Mouse (Mus musculus): Measurements from ENCODE around the gene Med27. TPM values are rescaled to one million over a fixed set of nuclear protein-coding genes. Genes with fewer than 3 reads are reported as not detected.
A peak's percentile ranks its signal among the peaks of the same experiment; 100 is the strongest.

Gene Med27
- polyA plus RNA-seq, 1 experiment from 2014 or later = 65.9 TPM

DNA sequence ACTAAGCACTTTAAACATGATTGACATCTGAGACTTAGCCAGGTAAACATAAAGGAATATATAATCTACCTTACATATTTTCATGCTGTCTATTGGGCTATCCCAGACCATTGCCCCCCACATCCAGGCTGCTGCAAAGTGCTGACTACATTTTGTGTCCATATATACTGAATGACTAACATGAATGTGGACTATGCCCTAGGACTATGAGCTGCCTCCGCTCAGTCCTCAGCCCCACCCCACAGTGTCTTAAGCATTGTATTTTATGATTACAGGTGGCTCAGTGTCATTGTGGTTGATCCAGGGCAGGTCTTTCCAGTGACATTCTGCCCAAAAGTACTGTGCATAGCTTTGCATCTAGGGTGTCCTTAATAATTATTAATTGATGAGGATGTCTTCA is 8.2 kb upstream of the Med27 start:
- no peak for ATAC-seq (replicated peaks; ENCODE audit: low FRiP score)
- 94% methylated on average over 1 of the region's 1 CpGs for WGBS
- H3K9ac ChIP-seq (ENCODE audit: low read length) = no peak overlapping the region

DNA sequence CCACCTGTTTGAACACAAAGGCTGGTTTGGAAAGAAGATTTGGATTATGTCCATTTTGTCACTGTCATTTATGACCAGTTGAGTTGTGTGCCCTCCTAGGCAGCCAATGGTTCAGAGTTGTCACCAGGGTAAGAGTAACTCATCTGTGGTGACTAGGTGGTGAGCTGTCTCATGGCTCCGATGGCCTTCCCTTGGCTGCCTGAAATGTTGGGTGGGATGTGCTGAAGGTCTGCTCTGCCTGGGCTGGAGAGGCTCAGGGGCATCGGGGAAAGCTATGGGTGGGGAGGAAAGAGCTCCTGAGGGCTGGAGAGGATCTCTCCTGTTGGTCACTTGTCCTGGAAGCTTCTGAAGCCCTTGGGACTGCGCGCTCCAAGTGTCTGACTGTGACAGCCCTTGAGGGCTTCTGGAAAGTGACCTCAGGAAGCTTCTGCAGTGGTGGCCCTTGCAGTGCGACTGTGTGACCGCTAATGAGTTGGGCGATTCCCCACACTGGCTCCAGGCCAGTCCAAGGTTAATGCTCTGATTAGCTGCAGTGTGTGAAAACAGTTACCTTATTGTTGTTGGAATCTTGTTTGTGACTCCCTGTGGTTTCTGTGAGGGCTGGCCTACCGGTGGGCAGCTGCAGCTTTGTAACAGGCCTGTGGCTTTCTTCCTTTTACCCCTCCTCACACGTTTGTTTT is 12.2 kb downstream of the Med27 start:
- ATAC-seq (replicated peaks; ENCODE audit: low FRiP score) = no peak
- WGBS = 40% methylated on average over 9 of the region's 9 CpGs
- DNase-seq (ENCODE audit: low spot score) = peak; percentile 52

More for the DNA sequence above, 8.2 kb upstream of the Med27 start:
- no peak overlapping the region for H3K27ac ChIP-seq (ENCODE audit: low read depth, low read length)
- H3K4me2 ChIP-seq (ENCODE audit: low read depth, low read length, severe bottlenecking) = no peak overlapping the region
- no peaks in the 10 kb centered on the region for H3K9me3 ChIP-seq (ENCODE audit: control insufficient read depth, low read length)
- H3K36me3 ChIP-seq (ENCODE audit: control insufficient read depth, insufficient read depth, low read length) = no peaks in the 10 kb centered on the region
- no peak overlapping the region for H3K4me3 ChIP-seq (ENCODE audit: low read depth, low read length)
- no peaks in the 10 kb centered on the region for H3K27me3 ChIP-seq (ENCODE audit: control insufficient read depth, insufficient read depth, low read length)
- H3K4me1 ChIP-seq (replicated peaks; ENCODE audit: control insufficient read depth, insufficient read depth, low read length) = no peaks in the 10 kb centered on the region
- no peak for DNase-seq (ENCODE audit: low spot score)

DNA sequence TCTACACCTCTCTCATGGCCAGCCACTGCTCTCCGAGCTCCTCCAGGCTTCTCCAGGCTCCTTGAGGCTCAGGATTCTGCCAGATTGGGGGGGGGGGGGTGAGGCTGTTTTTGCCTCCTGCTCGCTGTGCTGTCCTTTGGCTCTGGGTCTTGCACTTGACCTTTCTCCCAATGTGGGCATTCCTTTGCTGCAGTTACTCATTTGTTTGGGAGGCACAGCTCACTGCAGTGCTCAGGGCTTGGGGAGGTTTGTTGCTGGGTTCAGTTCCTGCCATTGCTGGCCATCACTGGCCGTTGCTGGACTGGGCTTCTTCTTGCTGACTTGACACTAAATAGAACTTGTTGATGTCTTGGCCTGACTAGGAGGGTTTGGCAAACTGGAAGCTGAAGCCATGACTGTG is 14.3 kb downstream of the Med27 start:
- Histone ChIP-seq H3K4me3 (ENCODE audit: low read depth, low read length) (no peak overlapping the region), H3K4me1 (replicated peaks; ENCODE audit: control insufficient read depth, insufficient read depth, low read length) (no peaks in the 10 kb centered on the region; the same call in 1 of the 2 replicates), H3K4me2 (ENCODE audit: low read depth, low read length, severe bottlenecking) (no peak overlapping the region), H3K27me3 (ENCODE audit: control insufficient read depth, insufficient read depth, low read length) (no peaks in the 10 kb centered on the region), H3K9ac (ENCODE audit: low read length) (no peak overlapping the region), H3K27ac (ENCODE audit: low read depth, low read length) (no peak overlapping the region), H3K36me3 (ENCODE audit: control insufficient read depth, insufficient read depth, low read length) (no peaks in the 10 kb centered on the region; the same call in 1 of the 2 replicates), H3K9me3 (ENCODE audit: control insufficient read depth, low read length) (no peaks in the 10 kb centered on the region)
- DNase-seq (ENCODE audit: low spot score) = no peak
- no peak for ATAC-seq (replicated peaks; ENCODE audit: low FRiP score)
- 77% methylated on average over 3 of the region's 3 CpGs for WGBS

More for the DNA sequence above, 12.2 kb downstream of the Med27 start:
- H3K9ac ChIP-seq (ENCODE audit: low read length) = no peak overlapping the region
- H3K27me3 ChIP-seq (ENCODE audit: control insufficient read depth, insufficient read depth, low read length) = no peaks in the 10 kb centered on the region
- no peaks in the 10 kb centered on the region for H3K9me3 ChIP-seq (ENCODE audit: control insufficient read depth, low read length)
- no peak overlapping the region for H3K4me2 ChIP-seq (ENCODE audit: low read depth, low read length, severe bottlenecking)
- H3K36me3 ChIP-seq (ENCODE audit: control insufficient read depth, insufficient read depth, low read length) = no peaks in the 10 kb centered on the region; the same call in 1 of the 2 replicates
- no peak overlapping the region for H3K4me3 ChIP-seq (ENCODE audit: low read depth, low read length)
- no peak overlapping the region for H3K27ac ChIP-seq (ENCODE audit: low read depth, low read length)
- no peaks in the 10 kb centered on the region; the same call in 1 of the 2 replicates for H3K4me1 ChIP-seq (replicated peaks; ENCODE audit: control insufficient read depth, insufficient read depth, low read length)

DNA sequence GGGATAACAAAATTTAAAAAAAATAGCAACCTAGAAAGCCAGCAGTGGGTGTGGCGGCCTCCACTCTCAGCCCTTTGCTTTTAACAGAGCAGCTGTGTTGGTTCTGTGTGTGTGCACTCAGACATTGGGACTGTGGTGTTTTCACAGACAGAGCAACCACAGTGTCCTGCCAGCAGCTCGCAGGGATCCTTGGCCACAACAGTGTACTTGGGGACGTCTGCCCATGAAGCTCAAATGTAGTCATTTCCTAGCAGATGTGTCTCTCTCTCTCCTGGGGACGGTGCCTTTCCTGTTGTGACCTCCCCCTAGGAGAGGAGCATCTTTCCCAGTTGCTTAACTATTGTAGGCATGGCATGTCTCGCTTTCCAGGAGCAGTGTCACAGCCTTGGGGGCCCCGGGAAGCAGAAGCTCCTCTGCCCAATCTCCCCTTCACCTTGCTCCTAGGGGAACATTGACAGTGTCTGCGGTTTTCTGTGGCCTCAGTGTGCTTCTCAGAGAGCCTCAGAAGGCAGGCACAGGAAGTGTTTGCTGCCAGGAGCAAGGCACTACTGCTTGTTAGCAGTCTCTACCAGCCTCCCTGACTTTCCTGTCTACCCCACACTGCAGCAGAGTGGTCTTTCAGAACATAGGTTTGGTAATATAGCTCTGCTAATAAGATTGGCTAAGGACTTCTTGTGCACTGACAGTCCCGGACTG is 18.5 kb downstream of the Med27 start:
- DNase-seq (ENCODE audit: low spot score) (no peak), ATAC-seq (replicated peaks; ENCODE audit: low FRiP score) (no peak)
- no peak overlapping the region for H3K27ac ChIP-seq (ENCODE audit: low read depth, low read length)
- 90% methylated on average over 8 of the region's 8 CpGs for WGBS
- no peaks in the 10 kb centered on the region; the same call in 1 of the 2 replicates for H3K4me1 ChIP-seq (replicated peaks; ENCODE audit: control insufficient read depth, insufficient read depth, low read length)
- H3K4me3 ChIP-seq (ENCODE audit: low read depth, low read length) = no peak overlapping the region
- H3K9me3 ChIP-seq (ENCODE audit: control insufficient read depth, low read length) = no peaks in the 10 kb centered on the region
- no peaks in the 10 kb centered on the region for H3K36me3 ChIP-seq (ENCODE audit: control insufficient read depth, insufficient read depth, low read length)
- no peak overlapping the region for H3K4me2 ChIP-seq (ENCODE audit: low read depth, low read length, severe bottlenecking)
- H3K27me3 ChIP-seq (ENCODE audit: control insufficient read depth, insufficient read depth, low read length) = no peaks in the 10 kb centered on the region
- H3K9ac ChIP-seq (ENCODE audit: low read length) = no peak overlapping the region

DNA sequence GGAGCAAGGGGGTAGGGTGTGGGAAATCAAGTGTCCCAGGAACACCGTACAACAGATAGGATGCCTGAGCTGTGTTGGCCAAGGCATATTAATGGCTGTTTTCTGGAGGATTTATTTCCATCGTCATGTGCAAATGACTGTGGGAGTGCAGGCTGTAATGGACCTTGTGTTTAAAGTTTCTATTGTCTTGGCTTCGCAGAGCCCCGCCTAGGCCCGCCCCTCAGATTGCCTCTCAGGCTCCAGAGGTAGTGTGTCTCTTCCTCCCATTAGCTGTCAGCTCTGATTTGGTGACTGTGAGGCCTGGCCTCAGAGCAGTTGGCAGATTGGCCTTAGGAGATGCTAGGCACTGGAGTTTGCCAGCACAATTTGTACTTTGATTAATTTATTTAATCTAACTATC is 22.1 kb downstream of the Med27 start:
- no peaks in the 10 kb centered on the region for H3K27me3 ChIP-seq (ENCODE audit: control insufficient read depth, insufficient read depth, low read length)
- H3K4me1 ChIP-seq (replicated peaks; ENCODE audit: control insufficient read depth, insufficient read depth, low read length) = no peaks in the 10 kb centered on the region; the same call in 1 of the 2 replicates
- no peaks in the 10 kb centered on the region for H3K9me3 ChIP-seq (ENCODE audit: control insufficient read depth, low read length)
- H3K4me2 ChIP-seq (ENCODE audit: low read depth, low read length, severe bottlenecking) = no peak overlapping the region
- H3K27ac ChIP-seq (ENCODE audit: low read depth, low read length) = no peak overlapping the region
- DNase-seq (ENCODE audit: low spot score) (no peak), ATAC-seq (replicated peaks; ENCODE audit: low FRiP score) (no peak)
- no peak overlapping the region for H3K4me3 ChIP-seq (ENCODE audit: low read depth, low read length)
- 55% methylated on average over 5 of the region's 5 CpGs for WGBS
- H3K36me3 ChIP-seq (ENCODE audit: control insufficient read depth, insufficient read depth, low read length) = no peaks in the 10 kb centered on the region
- H3K9ac ChIP-seq (ENCODE audit: low read length) = no peak overlapping the region

DNA sequence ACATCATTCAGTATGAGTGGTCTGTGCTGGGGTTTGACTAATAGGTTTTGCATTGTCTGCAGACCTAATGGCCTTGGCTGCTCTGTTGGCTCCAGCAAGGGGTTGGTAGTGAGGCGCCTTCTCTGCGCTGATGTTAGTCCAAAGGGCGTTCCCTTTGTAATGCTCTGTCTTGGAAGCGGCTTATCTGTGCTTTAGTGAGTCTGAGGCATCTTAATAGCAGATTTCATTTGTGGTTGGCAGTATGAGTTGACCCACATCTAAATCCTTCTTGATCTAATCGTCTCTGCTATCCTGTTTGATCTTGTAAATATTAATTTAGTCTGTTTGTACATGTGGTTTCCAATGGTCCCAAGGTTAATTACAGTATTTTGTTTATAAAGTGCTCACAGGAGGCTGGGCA is 25.6 kb downstream of the Med27 start:
- Histone ChIP-seq H3K36me3 (ENCODE audit: control insufficient read depth, insufficient read depth, low read length) (no peaks in the 10 kb centered on the region), H3K27ac (ENCODE audit: low read depth, low read length) (no peak overlapping the region), H3K4me1 (replicated peaks; ENCODE audit: control insufficient read depth, insufficient read depth, low read length) (no peaks in the 10 kb centered on the region; the same call in 1 of the 2 replicates), H3K9ac (ENCODE audit: low read length) (no peak overlapping the region), H3K4me2 (ENCODE audit: low read depth, low read length, severe bottlenecking) (no peak overlapping the region), H3K4me3 (ENCODE audit: low read depth, low read length) (no peak overlapping the region), H3K27me3 (ENCODE audit: control insufficient read depth, insufficient read depth, low read length) (no peaks in the 10 kb centered on the region), H3K9me3 (ENCODE audit: control insufficient read depth, low read length) (no peaks in the 10 kb centered on the region)
- DNase-seq (ENCODE audit: low spot score) (no peak), ATAC-seq (replicated peaks; ENCODE audit: low FRiP score) (no peak)
- 74% methylated on average over 5 of the region's 5 CpGs for WGBS

DNA sequence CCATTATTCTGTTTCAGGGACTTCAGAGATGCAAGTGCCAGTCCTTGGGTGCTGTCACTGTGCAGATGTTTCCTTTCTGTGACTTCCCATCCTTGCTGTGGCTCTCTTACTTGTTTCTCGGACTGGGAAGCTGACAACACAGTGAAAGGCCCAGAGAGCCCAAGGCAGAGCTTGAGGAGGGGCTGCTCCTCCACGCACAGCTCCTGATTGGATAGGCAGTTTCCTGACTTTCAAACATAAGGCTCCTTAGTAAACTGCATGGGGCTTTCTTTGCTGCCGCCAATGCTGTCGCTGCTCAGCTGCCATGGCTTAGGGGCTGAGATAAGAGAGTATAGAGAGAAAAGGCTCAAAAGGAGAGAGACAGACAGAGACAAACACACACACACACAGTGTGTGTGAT is 35.1 kb downstream of the Med27 start:
- Histone ChIP-seq H3K36me3 (ENCODE audit: control insufficient read depth, insufficient read depth, low read length) (no peaks in the 10 kb centered on the region), H3K4me1 (replicated peaks; ENCODE audit: control insufficient read depth, insufficient read depth, low read length) (0 out of 2 replicates have a peak, but pooled peaks cover 5% of the 10 kb centered on the region), H3K9me3 (ENCODE audit: control insufficient read depth, low read length) (no peaks in the 10 kb centered on the region), H3K9ac (ENCODE audit: low read length) (no peak overlapping the region), H3K27ac (ENCODE audit: low read depth, low read length) (no peak overlapping the region), H3K4me3 (ENCODE audit: low read depth, low read length) (no peak overlapping the region), H3K27me3 (ENCODE audit: control insufficient read depth, insufficient read depth, low read length) (no peaks in the 10 kb centered on the region), H3K4me2 (ENCODE audit: low read depth, low read length, severe bottlenecking) (no peak overlapping the region)
- DNase-seq (ENCODE audit: low spot score) (no peak), ATAC-seq (replicated peaks; ENCODE audit: low FRiP score) (no peak)
- 14% methylated on average over 4 of the region's 4 CpGs for WGBS

DNA sequence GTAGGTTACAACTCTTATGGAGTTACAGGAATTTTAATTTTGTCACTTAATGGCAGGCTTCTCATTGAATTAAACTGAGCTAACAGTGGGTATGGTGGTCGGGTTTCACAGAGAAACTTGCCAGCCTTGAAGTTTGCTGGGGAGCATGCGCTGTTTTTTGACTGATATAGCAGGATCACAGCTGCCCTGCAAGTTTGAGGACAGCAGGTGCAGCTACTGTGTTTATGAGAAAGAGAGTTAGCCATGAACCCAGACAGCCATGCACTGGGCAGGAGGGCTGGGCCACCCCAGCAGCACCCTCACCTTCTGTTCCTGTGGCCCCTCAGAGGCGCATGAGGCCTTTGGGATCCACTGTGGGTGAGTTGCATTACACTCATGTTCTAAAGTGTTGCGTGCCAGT is 36.0 kb downstream of the Med27 start:
- 0 out of 2 replicates have a peak, but pooled peaks cover 5% of the 10 kb centered on the region for H3K4me1 ChIP-seq (replicated peaks; ENCODE audit: control insufficient read depth, insufficient read depth, low read length)
- H3K4me2 ChIP-seq (ENCODE audit: low read depth, low read length, severe bottlenecking) = no peak overlapping the region
- ATAC-seq (replicated peaks; ENCODE audit: low FRiP score) = no peak
- H3K36me3 ChIP-seq (ENCODE audit: control insufficient read depth, insufficient read depth, low read length) = no peaks in the 10 kb centered on the region
- H3K27me3 ChIP-seq (ENCODE audit: control insufficient read depth, insufficient read depth, low read length) = no peaks in the 10 kb centered on the region
- 90% methylated on average over 4 of the region's 4 CpGs for WGBS
- DNase-seq (ENCODE audit: low spot score) = no peak
- H3K9ac ChIP-seq (ENCODE audit: low read length) = no peak overlapping the region
- no peak overlapping the region for H3K27ac ChIP-seq (ENCODE audit: low read depth, low read length)
- H3K9me3 ChIP-seq (ENCODE audit: control insufficient read depth, low read length) = no peaks in the 10 kb centered on the region
- H3K4me3 ChIP-seq (ENCODE audit: low read depth, low read length) = no peak overlapping the region
